ENCODE assay signal across 8 mouse cellular contexts in the genomic region with DNA sequence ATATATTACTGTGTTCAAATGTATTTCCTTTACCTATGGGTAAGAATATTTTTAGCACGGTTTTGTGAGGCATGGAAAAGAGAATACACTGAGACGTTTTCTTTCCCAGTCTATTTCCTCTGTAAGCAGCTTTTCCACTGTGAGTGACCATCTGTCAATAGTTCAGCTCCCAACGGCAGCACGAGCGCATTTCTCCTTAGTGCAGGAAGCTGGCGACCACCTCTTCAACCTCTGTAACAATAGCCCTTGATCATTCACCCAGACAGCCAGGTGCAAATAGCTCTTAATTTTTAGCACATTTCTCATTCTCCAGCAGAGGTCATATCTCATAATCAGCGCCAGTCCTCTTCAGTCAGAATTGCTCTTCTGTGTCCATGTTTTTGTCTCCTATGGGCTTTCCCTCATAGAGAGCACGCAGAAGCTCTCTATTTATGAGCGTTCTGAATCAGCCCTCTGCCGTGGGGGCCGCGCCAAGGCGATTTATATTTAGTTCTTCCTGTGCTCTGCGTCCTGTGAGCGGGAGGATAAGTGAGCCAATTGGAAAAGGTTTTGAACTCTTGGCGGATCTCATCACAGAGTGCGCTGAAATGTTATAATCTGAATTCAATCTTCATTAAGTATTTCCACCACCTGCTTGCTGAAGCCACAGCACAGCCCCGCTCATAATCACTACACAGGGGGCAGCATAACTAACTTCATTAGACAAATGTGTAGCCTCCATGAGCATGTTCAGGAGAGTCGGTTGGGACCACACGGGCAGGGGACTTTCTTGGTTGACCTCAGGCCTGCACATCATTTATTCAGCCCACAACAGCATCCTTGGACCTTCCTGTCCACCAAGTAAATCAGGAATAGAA.
DNase-seq lines count a peak whose midpoint lies in the region; ATAC-seq and TF ChIP-seq lines count a peak whose summit lies in the region.

No protein-coding gene starts in this region.

- H3K27me3 ChIP-seq in hindbrain, embryonic 10.5 days (ENCODE audit: insufficient read depth, poor library complexity, severe bottlenecking): no peaks in the 10 kb centered on the region
- no peaks in the 10 kb centered on the region for H3K27me3 ChIP-seq in midbrain, postnatal 0 days (ENCODE audit: insufficient read depth, low read length)

- peak overlapping the region; percentile 47; the same call in 1 of the 2 replicates for H3K27ac ChIP-seq in hindbrain, embryonic 10.5 days
- no peak overlapping the region for H3K27ac ChIP-seq in midbrain, postnatal 0 days (ENCODE audit: low read depth, low read length)

- ATAC-seq in midbrain, postnatal 0 days (ENCODE audit: low FRiP score): no peak

- 70% methylated on average over 20 of the region's 20 CpGs for WGBS in hindbrain, embryonic 10.5 days
- 34% methylated on average over 20 of the region's 20 CpGs for WGBS in midbrain, postnatal 0 days

- H3K4me2 ChIP-seq in midbrain, postnatal 0 days (ENCODE audit: low read depth, low read length, poor library complexity, severe bottlenecking): peak overlapping the region; percentile 36

- H3K9ac ChIP-seq in midbrain, postnatal 0 days (replicated peaks; ENCODE audit: low read length, poor library complexity, severe bottlenecking): no peak overlapping the region

- no peak overlapping the region for H3K4me3 ChIP-seq in hindbrain, embryonic 10.5 days
- H3K4me3 ChIP-seq in midbrain, postnatal 0 days (ENCODE audit: low read depth, low read length): peak overlapping the region; percentile 13; the same call in 1 of the 2 replicates

- TF ChIP-seq CTCF in midbrain, postnatal 0 days (IDR thresholded peaks at IDR 0.05): peak; percentile 45

- DNase-seq in urinary bladder, postnatal 14 days (ENCODE audit: low spot score): peak; percentile 9
- DNase-seq in urinary bladder, adult 2 months (ENCODE audit: low spot score): no peak
- peak; percentile 15 to 73 for DNase-seq in frontal cortex, adult 2 months (ENCODE audit: extremely low spot score in 1 of 2, low spot score in 1 of 2)
- no peak for DNase-seq in hindbrain, embryonic 10.5 days (ENCODE audit: low spot score)
- DNase-seq in left cerebral cortex, adult 8-10 months (ENCODE audit: low spot score in 2 of 2): peak; percentile 16 to 23
- peak; percentile 66 for DNase-seq in midbrain, postnatal 0 days (ENCODE audit: low spot score)
- no peak for DNase-seq in thymus, postnatal 36 days
- DNase-seq in spleen, postnatal 36 days (ENCODE audit: low spot score in 2 of 2): no peak

- H3K36me3 ChIP-seq in hindbrain, embryonic 10.5 days: no peaks in the 10 kb centered on the region
- H3K36me3 ChIP-seq in midbrain, postnatal 0 days (ENCODE audit: insufficient read depth, low read length): no peaks in the 10 kb centered on the region

- no peaks in the 10 kb centered on the region for H3K9me3 ChIP-seq in hindbrain, embryonic 10.5 days
- no peaks in the 10 kb centered on the region for H3K9me3 ChIP-seq in midbrain, postnatal 0 days (ENCODE audit: low read length)

- peaks cover 12% of the 10 kb centered on the region; the same call in 1 of the 2 replicates for H3K4me1 ChIP-seq in hindbrain, embryonic 10.5 days (replicated peaks)
- H3K4me1 ChIP-seq in midbrain, postnatal 0 days (ENCODE audit: insufficient read depth, low read length): no peaks in the 10 kb centered on the region

Comparison
In these comparisons a context has a peak if more than half of its experiments do, and no peak if none do; other contexts are left out.
1. DNase-seq: peak in urinary bladder, postnatal 14 days (single experiment), frontal cortex, adult 2 months (2 of 2), left cerebral cortex, adult 8-10 months (2 of 2) and midbrain, postnatal 0 days (single experiment); none in urinary bladder, adult 2 months (single experiment), hindbrain, embryonic 10.5 days (single experiment), thymus, postnatal 36 days (0 of 2) and spleen, postnatal 36 days (0 of 2).